8 mouse cellular contexts compared by ENCODE assay signal in the genomic region with DNA sequence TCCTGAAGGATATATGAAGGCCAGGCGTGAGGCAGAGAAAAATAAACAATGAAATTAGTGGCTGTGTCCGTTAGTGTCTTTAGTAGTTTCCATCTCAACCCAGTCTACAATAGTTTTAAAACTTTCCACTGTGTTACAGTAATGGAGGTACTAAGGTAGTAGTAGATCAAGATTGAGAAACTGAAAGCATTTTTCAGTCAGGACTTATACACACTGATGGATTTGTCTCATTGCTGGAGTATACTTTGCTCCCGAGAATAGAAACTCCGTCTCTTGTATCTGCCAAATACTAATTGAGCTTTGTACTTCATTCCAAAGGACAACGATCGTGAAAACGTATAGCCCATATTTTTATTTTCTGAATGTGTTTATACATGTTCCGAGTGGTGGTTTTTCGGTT. TPM values are rescaled to one million over a fixed set of nuclear protein-coding genes. Genes with fewer than 3 reads are reported as not detected.
DNase-seq lines count a peak whose midpoint lies in the region; ATAC-seq and TF ChIP-seq lines count a peak whose summit lies in the region.

No protein-coding gene starts in this region.

- H3K27me3 ChIP-seq in kidney, adult 2 months (replicated peaks; ENCODE audit: control insufficient read depth, insufficient read depth, low read length), result no peaks in the 10 kb centered on the region
- H3K27me3 ChIP-seq in hindbrain, embryonic 14.5 days (ENCODE audit: control insufficient read depth, insufficient read depth, low read length), result no peaks in the 10 kb centered on the region
- no peaks in the 10 kb centered on the region for H3K27me3 ChIP-seq in midbrain, embryonic 15.5 days (replicated peaks)

- peaks cover 12% of the 10 kb centered on the region; the same call in 1 of the 2 replicates for H3K4me1 ChIP-seq in kidney, adult 2 months (ENCODE audit: control insufficient read depth, insufficient read depth, low read length)
- peaks cover 18% of the 10 kb centered on the region for H3K4me1 ChIP-seq in hindbrain, embryonic 14.5 days (replicated peaks; ENCODE audit: control insufficient read depth, insufficient read depth, low read length)
- peaks cover 23% of the 10 kb centered on the region for H3K4me1 ChIP-seq in midbrain, embryonic 15.5 days

- peak overlapping the region; percentile 97 for H3K27ac ChIP-seq in kidney, adult 2 months (ENCODE audit: insufficient read depth, low read depth, low read length)
- H3K27ac ChIP-seq in hindbrain, embryonic 14.5 days, result peak overlapping the region; percentile 96
- peak overlapping the region; percentile 93 for H3K27ac ChIP-seq in midbrain, embryonic 15.5 days

- peak overlapping the region; percentile 90 for H3K4me3 ChIP-seq in kidney, adult 2 months (ENCODE audit: insufficient read depth, low read depth, low read length)
- peak overlapping the region; percentile 84 for H3K4me3 ChIP-seq in hindbrain, embryonic 14.5 days (replicated peaks; ENCODE audit: low read length)
- peak overlapping the region; percentile 69 for H3K4me3 ChIP-seq in midbrain, embryonic 15.5 days

- H3K4me2 ChIP-seq in hindbrain, embryonic 14.5 days (replicated peaks), result peak overlapping the region; percentile 55
- peak overlapping the region; percentile 63 for H3K4me2 ChIP-seq in midbrain, embryonic 15.5 days

- TF ChIP-seq CTCF in kidney, adult 2 months (conservative IDR thresholded peaks at IDR 0.05; ENCODE audit: insufficient read depth, insufficient read length, low read depth, low read length), result no peak

- peak; percentile 28 for DNase-seq in kidney, adult 2 months
- DNase-seq in kidney, postnatal 14 days, result no peak
- peak; percentile 51 for DNase-seq in adipocyte (ENCODE audit: low spot score)
- DNase-seq in hindbrain, embryonic 14.5 days (ENCODE audit: low spot score), result no peak
- DNase-seq in c-Kit-positive CD71-positive TER-119-positive erythroid progenitor cells, embryonic 14.5 days (ENCODE audit: low spot score), result no peak
- no peak for DNase-seq in gastrocnemius, postnatal 4 days (ENCODE audit: low spot score in 2 of 2)
- no peak for DNase-seq in layer of hippocampus, adult 18-20 months (ENCODE audit: low spot score in 2 of 2)

- H3K9me3 ChIP-seq in hindbrain, embryonic 14.5 days (ENCODE audit: control insufficient read depth, low read length), result no peaks in the 10 kb centered on the region
- H3K9me3 ChIP-seq in midbrain, embryonic 15.5 days, result no peaks in the 10 kb centered on the region

- ATAC-seq in hindbrain, embryonic 14.5 days (ENCODE audit: low FRiP score), result no peak
- ATAC-seq in midbrain, embryonic 15.5 days (replicated peaks), result no peak

- no peak for TF ChIP-seq POLR2A in kidney, adult 2 months (IDR thresholded peaks at IDR 0.05; ENCODE audit: low read depth, low read length)

- 18% methylated on average over 9 of the region's 9 CpGs for WGBS in kidney, adult 2 months
- 40% methylated on average over 9 of the region's 9 CpGs for WGBS in hindbrain, embryonic 14.5 days
- WGBS in midbrain, embryonic 15.5 days, result 46% methylated on average over 9 of the region's 9 CpGs

- H3K9ac ChIP-seq in hindbrain, embryonic 14.5 days, result peak overlapping the region; percentile 81
- peak overlapping the region; percentile 75 for H3K9ac ChIP-seq in midbrain, embryonic 15.5 days

- H3K36me3 ChIP-seq in kidney, adult 2 months (ENCODE audit: control insufficient read depth, insufficient read depth, low read length), result peaks cover 3% of the 10 kb centered on the region; the same call in 1 of the 2 replicates
- peaks cover 6% of the 10 kb centered on the region for H3K36me3 ChIP-seq in hindbrain, embryonic 14.5 days (replicated peaks; ENCODE audit: control insufficient read depth, insufficient read depth)
- H3K36me3 ChIP-seq in midbrain, embryonic 15.5 days (replicated peaks), result no peaks in the 10 kb centered on the region; the same call in 1 of the 2 replicates

RNA-seq across cellular contexts. Expression of gene Trmt1l, which starts 1.0 kb away (rescaled TPM):
- 14.7 and 15.7 TPM in 2 replicates for polyA plus RNA-seq in kidney, adult 2 months (2012; rRNA removed)
- 41.6 and 44.0 TPM in 2 replicates for polyA plus RNA-seq in hindbrain, embryonic 14.5 days (2014; fragmentation: Nextera tagmentation; extraction: Ambion mirVana)
- polyA plus RNA-seq in midbrain, embryonic 15.5 days (2015; fragmentation: Nextera tagmentation; extraction: Ambion mirVana), result 46.6 and 48.3 TPM in 2 replicates
- 10 to 100 TPM; 14.5 to 17.4 TPM for total RNA-seq in gastrocnemius, postnatal 4 days (2021)
- 10 to 100 TPM; 31.2 to 35.2 TPM for total RNA-seq in layer of hippocampus, adult 18-20 months (2021)

RNA-seq across cellular contexts. Expression of gene Swt1, which starts 1.1 kb away (rescaled TPM):
- polyA plus RNA-seq in kidney, adult 2 months (2012; rRNA removed), result 8.9 and 9.5 TPM in 2 replicates
- polyA plus RNA-seq in hindbrain, embryonic 14.5 days (2014; fragmentation: Nextera tagmentation; extraction: Ambion mirVana), result 15.1 and 20.2 TPM in 2 replicates
- 13.0 and 13.9 TPM in 2 replicates for polyA plus RNA-seq in midbrain, embryonic 15.5 days (2015; fragmentation: Nextera tagmentation; extraction: Ambion mirVana)
- total RNA-seq in gastrocnemius, postnatal 4 days (2021), result 1 to 10 TPM; 7.7 to 9.8 TPM
- 10 to 100 TPM; 15.4 to 17.1 TPM for total RNA-seq in layer of hippocampus, adult 18-20 months (2021)

Comparison
In these comparisons a context has a peak if more than half of its experiments do, and no peak if none do; other contexts are left out.
1. DNase-seq: peak in kidney, adult 2 months (single experiment) and adipocyte (single experiment); none in kidney, postnatal 14 days (single experiment), hindbrain, embryonic 14.5 days (single experiment), c-Kit-positive CD71-positive TER-119-positive erythroid progenitor cells, embryonic 14.5 days (single experiment), gastrocnemius, postnatal 4 days (0 of 2) and layer of hippocampus, adult 18-20 months (0 of 2).
2. Peak in every context shown above with its lines, with median percentiles within 50 percentile points of each other: H3K27ac ChIP-seq and H3K4me3 ChIP-seq.